Mouse (Mus musculus) embryonic facial prominence, embryonic 14.5 days (tissue): ENCODE measurements at regions not wholly inside any gene's neighbourhood (a gene's known extent, or its start where the extent isn't known, plus 50 kb on each side); places are given as distances from the start of the nearest gene placed in this dataset.

Experiments used
- ATAC-seq: fragments of 200-750 bp; cut with Nextera tagmentation; 2 replicates; pipeline ENCODE4 v1.8.0; 2017; ENCODE audit warnings: low read depth, moderate number of reproducible peaks, moderate TSS enrichment
- DNase-seq: peaks from one replicate; pipeline ENCODE4 v3.0.0-alpha.2; 2015; ENCODE audit warnings: low spot score
- H3K27ac ChIP-seq: fragments of 300-500 bp; sonication (generic); replicated peaks from 2 replicates; pipeline ENCODE4 v1.5.1; 2014; ENCODE audit warnings: low read depth, mild to moderate bottlenecking, low read length, moderate library complexity
- H3K27me3 ChIP-seq: fragments of 300-500 bp; sonication (generic); replicated peaks from 2 replicates; pipeline ENCODE4 v1.6.1; 2014; ENCODE audit warnings: low read length; ENCODE audit not compliant: control insufficient read depth, insufficient read depth
- H3K36me3 ChIP-seq: fragments of 300-500 bp; sonication (generic); 2 replicates; pipeline ENCODE4 v1.6.1; 2014; ENCODE audit warnings: low read length, mixed read lengths; ENCODE audit not compliant: control insufficient read depth, insufficient read depth
- H3K4me1 ChIP-seq: fragments of 300-500 bp; sonication (generic); 2 replicates; pipeline ENCODE4 v1.6.1; 2014; ENCODE audit warnings: antibody characterized with exemption, low read length; ENCODE audit not compliant: control insufficient read depth, insufficient read depth
- H3K4me2 ChIP-seq: fragments of 300-500 bp; sonication (generic); 2 replicates; pipeline ENCODE4 v1.6.1; 2014; ENCODE audit warnings: low read depth, mild to moderate bottlenecking, low read length, moderate library complexity, mixed read lengths
- H3K4me3 ChIP-seq: fragments of 300-500 bp; sonication (generic); 2 replicates; pipeline ENCODE4 v1.5.1; 2014; ENCODE audit warnings: low read depth, mild to moderate bottlenecking, low read length
- H3K9ac ChIP-seq: fragments of 300-500 bp; sonication (generic); 2 replicates; pipeline ENCODE4 v1.6.1; 2014; ENCODE audit warnings: low read depth, mild to moderate bottlenecking, low read length, moderate library complexity, mixed read lengths
- H3K9me3 ChIP-seq: fragments of 300-500 bp; sonication (generic); 2 replicates; pipeline ENCODE4 v1.6.1; 2016; ENCODE audit warnings: low read length; ENCODE audit not compliant: control insufficient read depth
- WGBS: fragments of 180-500 bp; shearing (Covaris S2); extraction: QIAGEN DNeasy Blood & Tissue Kit; methylation state at CpG from one replicate; pipeline ENCODE4 v1.1.7; 2014; 5-methylcytosine and 5-hydroxymethylcytosine counted together

DNA sequence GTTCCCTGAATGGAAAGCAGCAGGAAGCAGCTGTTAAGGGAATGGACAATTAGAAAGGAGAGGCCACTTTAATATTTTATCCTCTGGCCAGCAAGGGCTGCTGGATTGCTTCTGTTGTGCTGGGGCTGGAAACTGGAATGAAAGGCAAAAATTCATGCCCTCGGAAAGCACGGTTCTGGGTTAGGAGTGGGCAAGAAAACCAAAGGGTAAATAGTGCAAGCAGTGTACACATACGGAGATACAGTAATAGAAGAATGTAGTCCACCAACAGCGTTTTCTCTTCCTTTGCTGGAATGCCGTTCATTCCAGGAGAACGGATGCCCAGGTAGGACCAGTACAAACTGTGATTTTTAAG, 50.8 kb upstream of the Zfr start:
- Histone ChIP-seq H3K27me3 (no peaks in the 10 kb centered on the region), H3K36me3 (no peaks in the 10 kb centered on the region), H3K27ac (peak overlapping the region; percentile 39), H3K9ac (no peak overlapping the region), H3K4me1 (peaks cover 20% of the 10 kb centered on the region), H3K9me3 (no peaks in the 10 kb centered on the region), H3K4me3 (no peak overlapping the region), H3K4me2 (no peak overlapping the region; the same call in 1 of the 2 replicates)
- no peak for ATAC-seq
- 60% methylated on average over 6 of the region's 6 CpGs for WGBS
- no peak for DNase-seq

- Histone ChIP-seq H3K4me2 (no peak overlapping the region; the same call in 1 of the 2 replicates), H3K9me3 (no peaks in the 10 kb centered on the region), H3K4me1 (peaks cover 20% of the 10 kb centered on the region), H3K9ac (no peak overlapping the region), H3K4me3 (no peak overlapping the region), H3K27me3 (no peaks in the 10 kb centered on the region), H3K27ac (peak overlapping the region; percentile 39), H3K36me3 (no peaks in the 10 kb centered on the region)
- 42% methylated on average over 14 of the region's 14 CpGs for WGBS
- ATAC-seq (peak; percentile 67), DNase-seq (peak; percentile 87)
These were observed 51.3 kb upstream of the Zfr start for GRCm38 (mm10) chr15:12066176-12066856.

GRCm38 (mm10) chr15:12054870-12055269, 58.1 kb upstream of the Sub1 start:
- 49% methylated on average over 3 of the region's 3 CpGs for WGBS
- H3K4me1 ChIP-seq, result peaks cover 6% of the 10 kb centered on the region; the same call in 1 of the 2 replicates
- peak overlapping the region; percentile 75; the same call in 1 of the 2 replicates for H3K27ac ChIP-seq
- H3K9me3 ChIP-seq, result no peaks in the 10 kb centered on the region
- H3K27me3 ChIP-seq, result no peaks in the 10 kb centered on the region
- no peak overlapping the region for H3K4me2 ChIP-seq
- peak; percentile 94 for DNase-seq
- no peaks in the 10 kb centered on the region for H3K36me3 ChIP-seq
- ATAC-seq, result peak; percentile 77
- H3K9ac ChIP-seq, result no peak overlapping the region
- H3K4me3 ChIP-seq, result no peak overlapping the region

- Histone ChIP-seq H3K27me3 (no peaks in the 10 kb centered on the region), H3K4me2 (no peak overlapping the region), H3K36me3 (no peaks in the 10 kb centered on the region), H3K4me1 (peaks cover 6% of the 10 kb centered on the region; the same call in 1 of the 2 replicates), H3K9ac (no peak overlapping the region), H3K9me3 (no peaks in the 10 kb centered on the region), H3K4me3 (no peak overlapping the region), H3K27ac (no peak overlapping the region)
- 84% methylated on average over 7 of the region's 7 CpGs for WGBS
- ATAC-seq (no peak), DNase-seq (no peak)
These were observed 56.8 kb upstream of the Sub1 start for GRCm38 (mm10) chr15:12053610-12054009.

DNA sequence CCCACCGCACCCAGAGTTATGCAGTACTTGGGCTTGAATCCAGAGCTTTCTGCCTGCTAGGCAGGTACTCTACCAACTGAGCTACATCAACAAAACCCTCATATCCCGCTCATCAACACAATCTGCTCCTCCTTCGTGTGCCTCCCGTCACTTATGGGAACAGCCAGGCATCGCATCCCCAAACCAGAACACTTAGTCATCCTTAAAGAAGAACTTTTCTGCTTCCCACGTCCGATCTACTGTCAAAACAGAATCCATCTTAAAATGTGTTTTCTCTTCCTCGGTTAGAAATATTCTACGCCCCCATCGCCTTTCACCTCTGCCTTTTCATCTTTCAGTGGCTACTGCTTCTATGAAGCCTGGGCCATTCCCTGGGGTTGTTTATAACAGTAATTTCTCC, 52.2 kb upstream of the Sub1 start:
- 91% methylated on average over 10 of the region's 10 CpGs for WGBS
- H3K4me1 ChIP-seq, result no peaks in the 10 kb centered on the region
- H3K27ac ChIP-seq, result no peak overlapping the region
- H3K4me3 ChIP-seq, result no peak overlapping the region
- H3K27me3 ChIP-seq, result no peaks in the 10 kb centered on the region
- H3K9ac ChIP-seq, result no peak overlapping the region
- ATAC-seq (no peak), DNase-seq (no peak)
- H3K4me2 ChIP-seq, result no peak overlapping the region
- H3K36me3 ChIP-seq, result no peaks in the 10 kb centered on the region
- no peaks in the 10 kb centered on the region for H3K9me3 ChIP-seq

DNA sequence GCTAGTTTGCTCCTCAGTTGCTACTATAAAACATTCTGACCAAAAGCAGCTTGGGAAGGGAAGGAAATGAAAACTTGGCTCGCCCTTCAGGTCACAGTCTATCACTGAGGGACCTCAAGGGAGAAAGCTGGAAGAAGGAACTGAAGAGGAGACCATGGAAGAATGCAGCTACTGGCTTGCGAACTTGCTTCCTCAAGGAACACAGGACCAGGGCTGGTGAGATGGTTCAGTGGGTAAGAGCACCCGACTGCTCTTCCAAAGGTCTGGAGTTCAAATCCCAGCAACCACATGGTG, 51.4 kb upstream of the Sub1 start:
- Histone ChIP-seq H3K27me3 (no peaks in the 10 kb centered on the region), H3K4me3 (no peak overlapping the region), H3K36me3 (no peaks in the 10 kb centered on the region), H3K4me2 (no peak overlapping the region), H3K9ac (no peak overlapping the region), H3K4me1 (no peaks in the 10 kb centered on the region), H3K27ac (no peak overlapping the region), H3K9me3 (no peaks in the 10 kb centered on the region)
- no peak for DNase-seq
- no peak for ATAC-seq
- WGBS, result 79% methylated on average over 3 of the region's 3 CpGs

- Histone ChIP-seq H3K9me3 (no peaks in the 10 kb centered on the region), H3K4me2 (no peak overlapping the region), H3K27me3 (no peaks in the 10 kb centered on the region), H3K4me3 (no peak overlapping the region), H3K36me3 (no peaks in the 10 kb centered on the region), H3K27ac (no peak overlapping the region), H3K4me1 (no peaks in the 10 kb centered on the region), H3K9ac (no peak overlapping the region)
- ATAC-seq (no peak), DNase-seq (no peak)
- 86% methylated on average over 18 of the region's 18 CpGs for WGBS
These were observed 50.8 kb upstream of the Sub1 start for GRCm38 (mm10) chr15:12047349-12048213.
